Mouse (Mus musculus) right cerebral cortex, postnatal 10 days (tissue): ENCODE results near the gene Trit1.
"Not testable (repeated sequence)": the region's sequence is repeated elsewhere in the genome, so short reads cannot be mapped to it uniquely, and the experiment has no call there.

Experiments
- DNase-seq, 2 experiments: peaks; one replicate each; pipeline ENCODE4 v3.0.0; 2021; ENCODE audit warnings: low spot score in 2 of 2

Trit1 gene

DNA sequence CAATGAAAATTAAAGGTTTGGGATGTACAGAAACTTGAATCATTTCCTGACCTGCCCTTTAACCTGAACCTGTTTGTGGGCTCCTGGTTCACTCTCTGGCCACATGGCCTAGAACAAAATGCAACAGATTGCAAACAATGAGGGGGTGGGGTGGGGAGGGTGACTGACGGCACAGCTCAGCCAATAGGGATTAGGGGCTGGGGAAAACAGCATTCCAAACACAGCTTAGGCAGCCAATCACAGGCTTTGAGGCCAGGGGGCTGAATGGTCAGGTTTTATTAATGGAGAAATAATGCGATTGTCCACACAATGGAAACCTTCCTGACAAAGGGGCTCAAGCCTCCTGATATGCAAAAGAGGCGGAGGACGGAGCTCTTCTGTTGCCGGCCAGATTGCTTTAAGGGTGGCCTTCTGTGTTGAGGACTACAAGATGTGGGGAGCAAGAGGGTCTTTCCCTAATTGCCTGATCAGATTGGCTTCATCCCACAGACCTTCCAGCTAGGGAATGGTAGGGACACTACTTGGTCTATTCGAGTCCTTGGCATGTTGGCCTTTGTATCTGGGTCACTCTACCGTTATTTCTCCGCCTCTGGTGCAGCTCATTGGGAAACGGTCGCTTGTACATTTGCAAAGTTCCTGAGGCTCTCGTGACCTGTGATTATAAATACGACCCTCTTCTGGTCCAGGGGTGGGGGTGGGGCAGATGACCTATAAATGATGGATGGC lies 17.7 kb upstream of the Trit1 start:
- DNase-seq: peak; percentile 73 to 82

DNA sequence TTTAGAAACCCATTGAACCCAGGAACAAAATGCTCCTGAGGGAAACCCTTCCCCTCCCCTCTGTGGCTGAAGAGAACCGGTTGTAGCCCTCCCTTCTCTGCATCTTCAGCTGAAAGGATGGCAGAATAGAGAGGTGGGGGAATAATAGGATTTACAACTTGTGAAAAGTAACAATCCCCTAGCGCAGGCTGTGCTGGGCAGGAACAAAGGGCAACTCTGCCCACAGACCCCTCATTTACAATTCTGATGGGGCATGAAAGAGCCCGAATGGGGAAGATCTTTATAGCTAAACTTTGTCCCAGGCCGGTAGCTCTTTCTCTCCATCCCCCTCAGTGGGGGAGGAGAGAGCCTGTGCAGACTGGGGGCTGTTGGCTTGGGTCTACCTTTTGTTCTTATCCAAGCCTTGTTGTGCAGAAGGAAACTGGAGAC lies 17.1 kb upstream of the Trit1 start:
- DNase-seq: no peak

- DNase-seq: no peak
Measured at GRCm38 (mm10) chr4:123000130-123000529, 16.3 kb upstream of the Trit1 start.

- peak; percentile 51 to 63 for DNase-seq
Measured at GRCm38 (mm10) chr4:123000617-123001342, 15.6 kb upstream of the Trit1 start.

DNA sequence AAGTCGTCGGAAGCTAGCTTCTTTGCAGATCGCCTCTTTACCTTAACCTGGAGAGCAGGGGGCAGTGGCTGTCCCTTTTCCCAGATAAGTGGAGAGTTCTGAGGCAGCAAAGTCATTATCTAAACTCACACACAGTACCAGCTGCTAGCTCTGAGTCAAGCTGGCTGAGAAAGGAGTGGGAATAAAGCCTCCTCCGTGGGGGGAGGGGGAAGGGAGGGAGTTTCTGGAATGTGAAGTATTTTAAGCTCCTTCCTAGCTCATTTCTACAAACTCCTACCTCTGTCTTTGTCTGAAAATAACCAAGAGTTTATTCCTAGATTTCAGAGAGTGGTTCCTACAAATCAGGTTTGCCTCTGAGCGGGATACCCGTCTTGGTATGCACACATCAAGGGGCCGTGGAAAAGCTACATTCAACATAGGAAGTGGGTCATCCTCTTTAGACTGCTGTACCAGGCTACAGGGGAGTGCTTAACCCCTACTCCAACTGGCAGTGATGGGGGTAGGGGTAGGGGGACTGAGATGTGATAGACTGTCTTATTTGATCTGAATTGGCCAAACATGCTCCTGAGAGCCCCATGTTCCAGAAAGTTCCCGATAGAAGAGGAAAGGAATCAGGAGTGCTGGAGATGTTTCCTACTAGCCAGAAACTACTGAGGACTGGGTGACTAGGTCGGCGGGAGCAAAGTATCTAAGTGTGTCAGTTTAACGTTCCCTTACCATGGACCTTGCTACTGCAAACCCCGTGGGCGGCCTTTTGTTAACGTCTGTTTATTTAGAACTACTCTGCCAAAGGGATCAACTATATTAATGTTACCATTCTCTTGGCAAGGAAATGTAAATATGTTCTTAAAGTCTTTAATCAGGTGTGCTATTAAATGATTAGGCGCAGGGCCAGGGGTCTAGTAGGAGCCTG lies 11.1 kb upstream of the Trit1 start:
- peak; percentile 85 to 89 for DNase-seq

DNA sequence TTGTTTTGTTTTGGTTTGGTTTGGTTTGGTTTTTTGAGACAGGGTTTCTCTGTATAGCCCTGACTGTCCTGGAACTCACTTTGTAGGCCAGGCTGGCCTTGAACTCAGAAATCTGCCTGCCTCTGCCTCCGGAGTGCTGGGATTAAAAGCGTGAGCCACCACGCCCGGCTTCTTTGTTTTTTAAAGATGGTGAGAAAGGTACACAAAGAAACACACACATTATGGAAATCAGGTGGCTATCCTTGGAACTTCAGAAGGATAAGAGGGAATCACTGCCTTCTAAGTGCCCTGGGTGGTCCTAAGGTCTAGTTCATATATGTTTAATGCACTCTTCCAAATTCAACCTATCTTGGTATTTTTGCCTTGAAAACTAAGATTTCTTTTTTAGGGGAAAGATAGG lies 3.9 kb upstream of the Trit1 start:
- DNase-seq: not testable (repeated sequence)

- DNase-seq: no peak
Measured at GRCm38 (mm10) chr4:123013346-123013945, 3.0 kb upstream of the Trit1 start.

DNA sequence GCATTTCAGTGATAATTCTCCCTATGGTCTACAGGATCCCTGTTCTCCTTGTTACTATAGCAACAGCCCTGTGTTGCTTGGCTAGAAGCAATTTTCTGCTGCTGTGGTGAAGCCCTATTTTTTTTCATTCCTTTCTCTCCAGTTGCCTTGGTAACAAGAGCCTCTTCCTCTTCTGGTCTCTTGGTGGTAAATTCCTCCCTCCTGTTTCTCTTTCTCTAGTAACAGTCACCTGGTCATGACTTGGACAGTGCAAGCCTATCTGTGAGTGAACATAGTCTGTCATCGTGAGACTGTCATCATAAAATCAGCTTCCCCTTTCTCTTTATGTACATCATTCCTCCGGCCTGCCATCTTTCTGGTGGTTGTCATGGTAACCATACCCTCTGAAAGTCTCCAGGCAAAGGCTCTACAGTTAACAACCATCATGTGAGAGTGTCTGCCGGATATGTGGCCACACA lies 2.4 kb upstream of the Trit1 start:
- peak; percentile 47 to 88 for DNase-seq

- peak; percentile 49 to 58 for DNase-seq
Measured at GRCm38 (mm10) chr4:123014501-123015282, 1.7 kb upstream of the Trit1 start.

DNA sequence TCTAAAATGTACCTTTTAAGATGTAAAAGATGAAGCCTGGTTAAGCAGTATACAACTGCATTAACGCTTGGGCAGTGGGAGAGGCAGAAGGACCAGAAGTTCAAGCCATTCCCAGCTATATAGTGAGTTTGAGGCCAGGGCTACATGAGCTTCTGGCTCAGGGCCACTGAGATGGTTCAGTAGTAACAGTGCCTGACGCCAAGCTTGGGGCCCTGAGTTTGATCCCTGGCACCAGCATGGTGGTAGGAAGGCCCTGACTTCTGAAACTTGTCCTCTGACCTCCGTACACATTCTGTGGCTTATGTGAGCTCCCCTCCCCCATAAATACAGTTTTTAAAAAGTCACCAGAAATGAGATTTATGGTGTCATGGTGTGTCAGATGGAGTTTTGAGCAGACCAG lies 5.2 kb downstream of the Trit1 start:
- no peak for DNase-seq

DNA sequence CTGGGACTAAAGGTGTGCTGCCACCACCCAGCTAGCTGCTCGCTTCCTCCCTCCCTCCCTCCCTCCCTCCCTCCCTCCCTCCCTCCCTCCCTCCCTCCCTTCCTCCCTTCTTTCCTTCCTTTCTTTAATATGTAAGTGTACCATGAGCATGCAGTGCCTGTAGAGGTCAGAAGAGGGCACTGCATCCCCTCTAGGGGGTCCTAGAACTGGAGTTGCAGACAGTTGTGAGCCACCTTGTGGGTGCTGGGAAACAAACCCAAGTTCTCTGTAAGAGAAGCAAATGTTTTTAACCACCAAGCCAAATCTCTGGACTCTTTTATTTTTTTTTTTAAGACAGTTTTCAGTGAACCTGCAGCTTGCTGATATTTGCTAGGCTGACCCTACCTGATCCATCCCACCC lies 6.5 kb downstream of the Trit1 start:
- no peak for DNase-seq

DNA sequence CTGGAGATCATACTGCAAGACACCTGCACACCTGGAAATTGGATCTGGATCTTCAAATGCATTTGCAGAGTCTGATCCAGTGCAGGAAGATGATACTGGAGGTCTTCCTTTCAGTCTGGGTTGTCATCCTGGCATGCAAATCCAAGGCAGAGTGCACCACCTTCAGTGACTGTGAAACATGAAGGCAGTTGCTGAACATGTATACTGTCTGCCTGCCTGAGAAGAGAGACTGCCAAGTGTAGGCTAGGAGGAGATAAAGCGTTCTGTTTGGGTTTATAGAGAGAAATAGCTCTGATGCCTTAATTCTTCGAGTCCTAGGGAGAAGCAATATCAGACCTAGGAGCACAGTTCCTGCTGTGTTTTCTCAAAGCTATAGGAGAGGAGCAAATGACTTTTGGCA lies 9.0 kb downstream of the Trit1 start:
- DNase-seq: no peak

DNA sequence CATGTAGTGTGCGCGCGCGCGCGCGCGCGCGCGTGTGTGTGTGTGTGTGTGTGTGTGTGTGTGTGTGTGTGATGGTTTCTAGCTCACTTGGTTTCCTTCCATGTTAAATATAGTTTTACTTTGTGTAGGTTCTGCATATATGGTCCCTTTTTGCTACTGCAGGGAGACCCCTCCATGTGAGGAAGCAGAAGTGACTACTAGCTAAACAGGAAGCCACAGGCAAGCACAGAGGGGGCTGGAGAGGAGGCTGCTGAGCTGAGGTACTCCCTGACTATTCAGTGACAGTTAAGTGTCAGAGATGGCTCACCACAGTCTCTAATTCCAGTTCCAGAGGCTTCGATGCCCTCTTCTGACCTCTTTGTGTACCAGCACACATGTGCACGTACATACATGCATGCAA lies 9.8 kb downstream of the Trit1 start:
- peak; percentile 52 to 54 for DNase-seq

GRCm38 (mm10) chr4:123026597-123026996 lies 10.2 kb downstream of the Trit1 start:
- DNase-seq: no peak

GRCm38 (mm10) chr4:123034841-123035240 lies 18.4 kb downstream of the Trit1 start:
- no peak for DNase-seq

- DNase-seq: no peak
Measured at GRCm38 (mm10) chr4:123035636-123036035, 19.2 kb downstream of the Trit1 start.

DNA sequence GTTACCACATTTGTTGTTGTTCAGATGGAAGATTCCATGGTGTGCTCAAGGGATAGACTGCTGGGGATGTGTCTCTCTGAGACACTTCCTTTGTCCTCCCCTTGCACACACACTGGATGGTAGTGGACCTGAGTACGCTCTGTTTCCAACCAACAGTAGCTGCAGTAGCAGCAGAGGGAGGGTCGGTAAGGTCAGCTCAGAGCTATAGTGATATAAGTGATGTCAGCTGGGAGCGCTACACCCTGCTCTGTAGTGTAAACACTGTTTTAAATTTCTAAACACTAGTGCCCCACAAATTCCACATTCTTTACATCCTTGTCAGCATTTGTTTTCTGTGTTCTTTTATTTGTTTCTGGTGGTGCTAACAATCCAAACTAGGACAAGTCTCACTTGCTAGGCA lies 20.3 kb downstream of the Trit1 start:
- no peak for DNase-seq

- DNase-seq: no peak
Measured at GRCm38 (mm10) chr4:123041131-123041530, 24.7 kb downstream of the Trit1 start.

DNA sequence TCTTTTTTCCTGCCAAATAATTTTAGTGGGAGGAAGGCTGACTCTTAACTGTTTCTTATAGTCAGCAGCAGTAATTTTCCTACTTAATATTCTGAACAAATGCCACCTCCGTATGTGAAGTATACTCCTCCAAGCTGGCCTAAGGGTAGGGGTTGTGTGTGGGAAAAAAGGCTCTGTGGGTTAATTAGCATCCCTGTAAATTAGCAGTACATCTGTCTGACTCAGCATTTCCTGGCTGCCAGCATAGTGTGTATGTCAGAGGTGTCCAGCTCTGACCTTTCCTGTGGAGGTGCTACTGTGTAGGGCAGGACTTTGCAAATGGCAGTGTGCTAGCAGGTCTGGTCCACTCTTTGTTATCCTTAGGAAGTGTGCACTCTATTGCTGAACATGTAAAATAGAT lies 27.5 kb downstream of the Trit1 start:
- no peak for DNase-seq

GRCm38 (mm10) chr4:123044842-123045241 lies 28.4 kb downstream of the Trit1 start:
- DNase-seq: no peak

- DNase-seq: peak in 1 of 2 experiments; percentile 39
Measured at GRCm38 (mm10) chr4:123046300-123046699, 29.9 kb downstream of the Trit1 start.
